Comparison of ENCODE assay signal across 9 mouse cellular contexts in the genomic region with DNA sequence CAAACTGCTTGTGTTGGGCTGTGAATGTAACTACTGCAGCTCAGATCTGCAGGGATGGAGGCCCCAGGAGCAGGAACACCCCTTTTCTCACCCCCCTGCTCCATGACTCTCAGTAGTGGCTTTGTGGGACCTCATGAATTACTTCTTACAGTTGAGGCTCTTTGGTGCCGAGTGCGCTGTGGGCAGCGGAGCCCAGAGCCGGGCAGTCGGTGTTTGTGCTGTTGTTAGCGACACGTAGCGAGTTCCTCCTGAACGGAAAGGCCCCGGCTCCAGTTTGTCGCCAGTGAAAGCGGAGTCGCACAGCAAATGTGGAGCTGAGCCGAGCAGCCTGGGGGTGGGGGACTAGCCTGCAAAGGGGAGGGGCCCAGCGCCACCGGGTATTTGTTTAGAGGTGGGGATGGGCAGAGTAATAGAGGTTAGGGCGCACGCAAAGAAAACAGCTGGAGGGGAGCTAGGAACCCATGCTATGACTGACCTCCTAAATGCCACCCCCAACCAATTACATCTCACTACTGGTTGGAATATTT. TPM values are rescaled to one million over a fixed set of nuclear protein-coding genes. Genes with fewer than 3 reads are reported as not detected.
DNase-seq lines count a peak whose midpoint lies in the region; TF ChIP-seq lines count a peak whose summit lies in the region.
"Had no signal": no experiment of that assay in that cellular context is flagged by ENCODE, and none has a peak within 500 bp of the region (broad histone marks: within the 10 kb centered on the region; RNA-seq: fewer than 3 reads in every experiment).

No protein-coding gene starts in this region.

- no peaks in the 10 kb centered on the region for H3K27me3 ChIP-seq in small intestine, adult 2 months (ENCODE audit: control insufficient read depth, insufficient read depth, low read length)

- no peak for TF ChIP-seq POLR2A in brain, embryonic 14.5 days (IDR thresholded peaks at IDR 0.05; ENCODE audit: borderline replicate concordance, extremely low read depth, insufficient read depth, insufficient read length, poor library complexity, severe bottlenecking)
- TF ChIP-seq POLR2A in lung, adult 2 months (IDR thresholded peaks at IDR 0.05; ENCODE audit: borderline replicate concordance, extremely low read depth, low read depth, low read length): no peak; the same call in 1 of the 2 replicates
- TF ChIP-seq POLR2A in small intestine, adult 2 months (IDR thresholded peaks at IDR 0.05; ENCODE audit: low read depth, low read length): no peak

- no peaks in the 10 kb centered on the region for H3K36me3 ChIP-seq in small intestine, adult 2 months (ENCODE audit: control insufficient read depth, insufficient read depth, low read length)

- peak overlapping the region; percentile 55; the same call in 1 of the 2 replicates for H3K27ac ChIP-seq in left cerebral cortex, adult 2 months
- H3K27ac ChIP-seq in small intestine, adult 2 months (ENCODE audit: insufficient read depth, low read depth, low read length): peak overlapping the region; percentile 16; the same call in 1 of the 2 replicates

- H3K4me1 ChIP-seq in lung, adult 2 months (ENCODE audit: control insufficient read depth, insufficient read depth, low read length): no peaks in the 10 kb centered on the region; the same call in 1 of the 2 replicates
- no peaks in the 10 kb centered on the region for H3K4me1 ChIP-seq in small intestine, adult 2 months (ENCODE audit: control insufficient read depth, insufficient read depth, insufficient read length, low read length)

- 9% methylated on average over 18 of the region's 18 CpGs for WGBS in lung, adult 2 months
- 11% methylated on average over 18 of the region's 18 CpGs for WGBS in small intestine, adult 2 months

- H3K4me3 ChIP-seq in left cerebral cortex, adult 2 months: no peak overlapping the region; the same call in 1 of the 2 replicates
- peak overlapping the region; percentile 39 for H3K4me3 ChIP-seq in lung, adult 2 months (replicated peaks; ENCODE audit: extremely low read depth, low read depth, low read length)
- H3K4me3 ChIP-seq in small intestine, adult 2 months (ENCODE audit: low read depth, low read length): 0 out of 2 replicates have a peak overlapping the region, but pooled peaks have one; percentile 28

- intact Hi-C loops in left cerebral cortex, adult 2 months (cut with DNase I): no loop called here

- no peak for TF ChIP-seq CTCF in left cerebral cortex, adult 2 months (IDR thresholded peaks at IDR 0.05)
- no peak for TF ChIP-seq CTCF in brain, embryonic 14.5 days (IDR thresholded peaks at IDR 0.05; ENCODE audit: borderline replicate concordance, extremely low read depth, insufficient read depth, insufficient read length)
- no peak for TF ChIP-seq CTCF in lung, adult 2 months (IDR thresholded peaks at IDR 0.05; ENCODE audit: insufficient read depth, low read length)
- no peak for TF ChIP-seq CTCF in small intestine, adult 2 months (IDR thresholded peaks at IDR 0.05; ENCODE audit: extremely low read depth, insufficient read length, insufficient replicate concordance, low read depth, low read length)

- no peak for DNase-seq in left cerebral cortex, adult 2 months (ENCODE audit: extremely low spot score in 1 of 2, low spot score in 2 of 2)
- no peak for DNase-seq in left cerebral cortex, adult 11 months (ENCODE audit: low spot score)
- peak; percentile 74 for DNase-seq in brain, embryonic 14.5 days (ENCODE audit: low read depth)
- peak; percentile 69 for DNase-seq in heart, adult 8-10 months (ENCODE audit: low spot score)
- peak; percentile 50 for DNase-seq in kidney, adult 11 months
- DNase-seq in lung, adult 2 months: peak; percentile 23
- no peak for DNase-seq in thymus, postnatal 0 days (ENCODE audit: low spot score)

RNA-seq across cellular contexts. Expression of a gene that starts 48.1 kb away (rescaled TPM):
- total RNA-seq in left cerebral cortex, adult 2 months (2021): 1 to 10 TPM; 3.3 to 3.6 TPM
- 33.8 and 53.1 TPM in 2 replicates for polyA plus RNA-seq in brain, embryonic 14.5 days (2012; rRNA removed)
- 10 to 100 TPM; 10.5 to 15.1 (median 11.7) TPM for total RNA-seq in heart, adult 8-10 months (2022)
- 10.7 and 11.8 TPM in 2 replicates for polyA plus RNA-seq in lung, adult 2 months (2012; rRNA removed)
- polyA plus RNA-seq in small intestine, adult 2 months (2012; rRNA removed): 1.5 and 2.5 TPM in 2 replicates
- 3.9 and 4.1 TPM in 2 replicates for polyA plus RNA-seq in thymus, postnatal 0 days (2015; fragmentation: Nextera tagmentation; extraction: Ambion mirVana)
- total RNA-seq: MEL had no signal

Comparison
In these comparisons a context has a peak if more than half of its experiments do, and no peak if none do; other contexts are left out.
1. DNase-seq: peak in brain, embryonic 14.5 days (single experiment), heart, adult 8-10 months (single experiment), kidney, adult 11 months (single experiment) and lung, adult 2 months (single experiment); none in left cerebral cortex, adult 2 months (0 of 2), left cerebral cortex, adult 11 months (single experiment) and thymus, postnatal 0 days (single experiment).